Mouse (Mus musculus): ENCODE data around the gene Sema4f. TPM values are rescaled to one million over a fixed set of nuclear protein-coding genes. Genes with fewer than 3 reads are reported as not detected.

Sema4f gene
- total RNA-seq, 2 experiments from 2014 or later, result 0.13 to 0.51 TPM

- DNase-seq, result no peak
Measured at GRCm38 (mm10) chr6:82913336-82914247, 26.0 kb downstream of the Sema4f start.

GRCm38 (mm10) chr6:82911303-82911702 lies 28.3 kb downstream of the Sema4f start:
- no peak for DNase-seq

DNA sequence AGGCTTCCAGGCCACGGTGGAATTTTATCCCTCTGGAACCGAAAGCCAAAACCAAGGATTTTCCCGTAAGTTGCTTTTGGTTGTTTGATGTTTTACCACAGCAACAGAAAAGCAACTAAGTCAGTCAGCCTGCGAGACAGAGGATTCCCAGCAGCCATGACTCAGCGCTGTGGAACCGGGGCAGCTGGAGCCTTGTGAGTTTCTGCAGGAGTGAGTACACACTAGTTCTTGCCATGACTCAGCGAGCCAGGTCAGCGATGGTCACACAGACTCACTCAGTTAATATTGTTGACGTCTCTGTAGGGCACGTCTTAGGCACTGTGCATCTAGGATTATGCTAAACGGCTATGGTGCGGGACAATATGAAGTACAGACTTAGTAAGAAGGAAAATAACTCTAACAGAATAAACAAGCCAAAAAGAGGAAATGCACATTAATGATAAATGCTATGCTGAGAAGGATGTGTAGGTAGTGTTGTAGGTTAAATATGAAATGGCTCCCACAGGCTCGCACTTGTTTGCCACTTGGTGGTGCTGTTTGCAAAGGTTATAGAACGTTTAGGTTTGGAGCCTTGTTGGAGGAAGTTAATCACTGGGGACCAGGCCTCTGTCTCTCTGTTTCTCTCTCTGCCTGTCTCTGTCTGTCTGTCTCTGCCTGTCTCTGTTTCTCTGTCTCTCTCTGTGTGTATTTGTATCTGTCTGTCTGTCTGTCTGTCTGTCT lies 30.3 kb downstream of the Sema4f start:
- no peak for DNase-seq

DNA sequence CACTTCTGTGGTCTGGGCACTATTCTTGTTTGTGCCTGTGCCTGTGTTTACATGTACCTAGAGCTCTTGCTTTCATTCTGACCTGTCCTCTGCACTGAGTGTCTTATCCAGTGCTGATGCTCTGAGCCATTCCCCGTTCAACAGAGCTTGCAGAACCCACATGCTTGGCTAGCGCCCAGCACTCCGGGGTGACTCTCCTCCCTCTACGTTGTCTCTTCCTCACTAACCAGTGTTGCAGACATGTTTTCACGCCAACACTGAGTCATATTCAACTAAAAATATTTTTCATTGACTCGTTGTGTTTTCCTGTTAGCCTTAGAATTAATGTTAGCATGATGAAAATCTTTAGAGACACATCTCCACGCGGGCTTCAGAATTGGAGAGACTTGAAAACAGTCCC lies 31.5 kb downstream of the Sema4f start:
- no peak for DNase-seq

GRCm38 (mm10) chr6:82906985-82907384 lies 32.6 kb downstream of the Sema4f start:
- no peak for DNase-seq

- no peak for DNase-seq
Measured at GRCm38 (mm10) chr6:82902559-82902958, 37.0 kb downstream of the Sema4f start.

DNA sequence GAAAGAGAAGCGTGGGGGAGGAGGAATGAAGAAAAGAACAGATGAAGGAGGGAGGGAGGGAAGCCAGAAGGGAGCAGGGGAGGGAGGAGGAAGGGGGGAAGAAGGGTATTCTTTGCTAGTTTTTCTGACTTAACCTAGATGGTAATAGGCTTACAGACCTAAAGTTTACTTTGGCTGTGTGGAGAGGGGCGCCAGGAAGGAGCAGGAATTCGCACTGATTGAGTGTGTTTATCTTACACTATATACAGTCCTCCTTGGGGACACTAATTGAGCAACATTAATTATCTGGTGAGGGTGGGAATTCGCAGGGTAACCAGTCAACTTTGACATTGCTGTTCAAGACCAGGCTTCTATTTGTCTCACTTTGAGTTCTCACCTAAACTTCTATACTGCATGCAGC lies 40.8 kb downstream of the Sema4f start:
- no peak for DNase-seq

DNA sequence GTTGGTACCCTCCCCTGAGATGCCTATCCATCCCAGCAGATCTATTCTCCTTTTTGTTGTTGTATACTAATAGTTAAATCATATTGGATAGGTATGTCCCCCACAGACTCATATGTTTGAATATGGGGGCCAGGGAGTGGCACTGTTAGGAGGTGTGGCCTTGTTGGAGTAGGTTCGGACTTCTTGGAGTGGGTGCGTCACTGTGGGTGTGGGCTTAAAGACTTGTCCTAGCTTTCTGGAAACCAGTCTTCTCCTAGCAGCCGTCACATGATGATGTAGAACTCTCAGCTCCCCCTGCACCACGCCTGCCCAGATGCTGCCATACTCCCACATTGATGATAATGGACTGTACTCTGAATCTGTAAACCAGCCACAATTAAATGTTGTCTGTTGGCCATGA lies 41.3 kb downstream of the Sema4f start:
- DNase-seq, result no peak

GRCm38 (mm10) chr6:82897311-82897710 lies 42.3 kb downstream of the Sema4f start:
- no peak for DNase-seq

DNA sequence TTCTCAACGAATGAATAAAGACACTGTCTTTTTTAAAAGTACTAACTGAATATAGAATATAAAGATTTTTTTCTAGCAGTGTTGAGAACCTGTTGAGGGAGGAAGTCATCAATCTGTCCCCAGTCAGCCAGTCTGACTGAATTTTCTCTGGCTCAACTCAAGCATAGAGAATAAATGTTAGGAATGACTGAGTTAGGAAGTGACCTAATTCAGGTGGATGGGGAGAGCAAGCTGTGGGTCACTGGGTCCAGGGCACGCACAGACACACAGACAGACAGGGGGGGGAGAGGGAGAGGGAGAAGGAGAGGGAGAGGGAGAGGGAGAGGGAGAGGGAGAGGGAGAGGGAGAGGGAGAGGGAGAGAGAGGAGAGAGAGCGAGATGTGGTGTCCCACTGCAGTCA lies 46.2 kb downstream of the Sema4f start:
- no peak for DNase-seq

- DNase-seq, result no peak
Measured at GRCm38 (mm10) chr6:82892540-82892939, 47.0 kb downstream of the Sema4f start.

- DNase-seq, result no peak
Measured at GRCm38 (mm10) chr6:82891488-82891887, 48.1 kb downstream of the Sema4f start.

DNA sequence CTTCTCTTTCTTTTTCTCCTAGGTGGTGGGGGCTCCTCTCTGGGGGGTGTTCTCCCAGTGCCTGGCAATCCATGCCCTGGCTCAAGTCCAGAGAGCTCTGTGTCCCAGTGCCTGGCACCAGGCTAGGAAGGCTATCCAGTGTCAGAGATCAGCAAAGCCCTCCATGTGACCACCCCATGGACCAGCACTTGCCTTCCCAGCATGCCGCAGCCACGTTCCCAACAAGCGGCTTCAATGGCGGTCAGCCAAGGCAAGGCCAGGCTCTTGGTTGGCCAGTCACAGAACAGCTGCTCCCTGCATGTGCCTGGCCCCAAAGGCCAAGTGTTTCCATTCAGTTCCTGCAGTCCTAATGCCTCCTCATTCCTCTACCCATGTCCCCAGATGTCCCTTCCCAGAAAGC lies 53.2 kb downstream of the Sema4f start:
- peak; percentile 90 for DNase-seq

- DNase-seq, result no peak
Measured at GRCm38 (mm10) chr6:82885909-82886308, 53.7 kb downstream of the Sema4f start.

GRCm38 (mm10) chr6:82885441-82885840 lies 54.1 kb downstream of the Sema4f start:
- peak; percentile 46 for DNase-seq

DNA sequence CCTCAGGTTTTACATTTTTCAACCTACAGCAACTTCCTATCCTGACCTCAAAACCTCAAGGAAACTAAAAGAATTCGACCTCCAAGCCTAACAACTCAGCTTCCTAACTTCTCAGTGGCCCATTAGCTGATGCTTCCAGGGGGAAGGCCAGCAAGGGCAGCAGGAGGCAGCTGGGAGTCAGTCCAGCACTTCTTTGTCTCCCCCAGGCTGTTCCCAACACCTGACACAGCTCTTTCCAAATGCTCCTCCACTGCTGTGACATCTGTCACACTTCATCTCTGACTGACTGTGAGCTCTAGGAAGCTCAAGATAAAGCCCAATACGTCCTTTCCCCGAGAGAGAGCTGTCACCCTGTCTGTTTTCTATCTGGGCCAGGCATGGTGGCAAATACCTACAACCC lies 55.0 kb downstream of the Sema4f start:
- DNase-seq, result no peak

DNA sequence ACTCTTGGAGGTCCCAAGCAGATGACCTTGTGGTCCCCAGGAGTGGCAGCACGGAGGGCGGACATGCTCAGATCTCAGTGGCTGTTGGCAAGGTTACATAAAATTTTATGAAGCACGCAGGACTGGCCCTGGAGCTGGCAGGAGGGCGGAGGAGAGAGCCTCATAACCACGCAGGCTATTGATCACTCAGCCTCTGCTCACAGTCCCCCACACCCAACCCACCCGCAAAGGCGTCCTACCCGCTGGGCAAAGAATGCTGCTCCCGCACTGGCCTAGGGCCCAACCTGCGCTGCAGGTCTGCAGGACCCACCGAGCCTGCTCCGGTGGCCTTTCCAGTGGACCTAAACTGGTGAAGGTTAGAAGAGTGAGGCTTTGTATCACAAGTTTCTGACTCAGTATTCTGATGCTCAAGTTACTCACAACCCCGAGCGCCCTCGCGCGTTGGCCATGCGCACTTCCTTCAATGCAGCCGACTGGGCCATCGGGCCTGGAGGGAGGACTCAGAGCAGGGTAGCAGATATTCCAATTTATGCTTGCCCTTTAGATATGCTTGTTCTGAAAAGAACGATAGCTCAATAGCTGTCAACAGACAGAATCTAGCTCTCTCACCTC lies 58.0 kb downstream of the Sema4f start:
- peak; percentile 59 for DNase-seq

DNA sequence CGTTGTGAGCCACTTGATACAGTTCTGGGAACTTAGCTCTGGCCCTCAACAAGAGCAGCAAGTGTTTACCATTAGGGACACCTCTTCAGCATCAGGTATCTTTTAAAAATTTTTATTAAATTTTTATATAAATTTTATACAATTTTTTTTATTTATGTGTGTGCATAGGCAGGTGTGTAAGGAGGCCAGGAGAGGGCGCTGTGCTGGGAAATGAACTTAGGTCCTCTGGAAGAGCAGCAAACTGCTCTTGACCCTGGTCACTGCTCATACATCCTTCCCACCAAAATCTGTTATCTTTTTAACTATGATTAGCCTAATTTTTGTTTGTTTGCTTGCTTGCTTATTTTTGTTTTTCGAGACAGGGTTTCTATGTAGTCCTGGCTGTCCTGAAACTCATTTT lies 58.8 kb downstream of the Sema4f start:
- DNase-seq, result no peak

- no peak for DNase-seq
Measured at GRCm38 (mm10) chr6:82879463-82880089, 60.0 kb downstream of the Sema4f start.

DNA sequence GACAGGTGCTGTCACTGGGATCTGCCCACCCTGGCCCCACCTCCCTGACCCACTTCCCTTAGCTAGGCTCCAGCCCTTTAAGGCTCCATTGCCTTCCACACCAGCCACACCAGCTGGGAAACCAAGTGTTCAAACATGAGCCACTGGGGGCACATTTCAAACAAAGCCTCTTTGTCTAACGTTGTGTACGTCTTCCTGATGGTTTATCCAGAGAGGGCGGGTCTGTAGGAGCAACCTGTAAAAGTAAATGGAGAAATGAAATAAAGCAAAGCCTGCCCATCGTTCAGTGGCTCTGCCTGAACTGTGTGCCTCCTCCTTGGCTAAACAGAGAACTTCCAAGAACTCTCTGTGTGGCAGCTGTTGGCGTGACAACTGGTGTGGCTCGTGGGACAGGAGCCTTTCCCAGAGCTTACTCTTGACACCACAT lies 64.0 kb downstream of the Sema4f start:
- no peak for DNase-seq

DNA sequence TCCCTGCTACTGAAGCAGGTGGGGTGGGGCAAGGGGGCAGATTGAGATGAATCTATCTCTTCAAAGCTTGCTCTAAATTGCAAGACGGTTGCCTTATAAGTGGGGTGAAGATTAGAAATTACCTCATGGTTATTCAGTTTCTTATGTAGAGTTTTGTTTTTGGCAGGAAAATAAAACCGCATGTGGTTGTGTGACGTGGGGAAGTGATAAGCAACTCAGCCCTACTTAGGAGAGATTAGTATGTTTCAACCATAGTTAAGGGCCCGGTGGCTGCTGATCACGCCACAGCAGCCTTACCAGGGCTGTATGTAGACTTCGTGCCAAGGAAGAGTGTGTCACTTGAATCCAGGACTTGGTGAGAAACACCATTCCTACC lies 67.2 kb downstream of the Sema4f start:
- no peak for DNase-seq

GRCm38 (mm10) chr6:82871632-82872331 lies 67.8 kb downstream of the Sema4f start:
- DNase-seq, result peak; percentile 53

All from gastrocnemius, postnatal 25 days (tissue).